Mouse (Mus musculus) layer of hippocampus, postnatal 25 days (tissue): ENCODE results near the gene Slc9a6. TPM values are rescaled to one million over a fixed set of nuclear protein-coding genes. Genes with fewer than 3 reads are reported as not detected.

Experiments used
- microRNA-seq, 2 experiments: library from miRNA; unstranded; fragments of <30 nt; microRNA quantifications; one replicate each; pipeline ENCODE4 v1.2.0; 2021
- total RNA-seq, 2 experiments: library from RNA; stranded (reverse); gene quantifications; 2 replicates each; pipeline ENCODE4 v1.2.3; 2021

The Slc9a6 gene
- total RNA-seq, 2 experiments from 2014 or later: 102 to 103 TPM

Small RNA genes lying within 50 kb of the gene (microRNA-seq; reads per million reads assigned to microRNA genes)
- 0 to 0.92 reads per million in 2 experiments for gene Mir5116

Other genes starting within 250 kb of the Slc9a6 start
- gene Smim10l2a, start 235.2 kb upstream of the Slc9a6 start, total RNA-seq: 10 to 100 TPM; 20.8 to 22.6 TPM
- gene Gm2174, start 161.8 kb upstream of the Slc9a6 start, total RNA-seq: not detected
- 10 to 100 TPM; 26.4 to 39.0 TPM for gene Ints6l, start 154.9 kb upstream of the Slc9a6 start, total RNA-seq
- gene Gm10477, start 85.0 kb upstream of the Slc9a6 start, total RNA-seq: not detected
- not detected for gene Gm648, start 60.2 kb upstream of the Slc9a6 start, total RNA-seq
- gene Mmgt1, start 11.7 kb upstream of the Slc9a6 start, total RNA-seq: 10 to 100 TPM; 26.6 to 30.4 TPM
- 10 to 100 TPM; 72.9 to 95.9 TPM for gene Fhl1, start 122.0 kb downstream of the Slc9a6 start, total RNA-seq
- under 1 TPM in 1 of 2 experiments, not detected in 1; 0.25 TPM for gene Map7d3, start 212.6 kb downstream of the Slc9a6 start, total RNA-seq